Mouse (Mus musculus): Measurements from ENCODE around the gene Pld3.

- no peak for TF ChIP-seq POLR2A (IDR thresholded peaks at IDR 0.05; ENCODE audit: low read depth, low read length)
- no peak for TF ChIP-seq CTCF (IDR thresholded peaks at IDR 0.05; ENCODE audit: extremely low read depth, insufficient read depth, insufficient read length, insufficient replicate concordance)
Observed at GRCm38 (mm10) chr7:27522967-27523366, 30.1 kb downstream of the Pld3 start, which contains the start of gene Hipk4.

Measured in spleen, adult 2 months (tissue).